Mouse (Mus musculus) thymus, adult 2 months (tissue): ENCODE measurements around the gene 1700020N01Rik. TPM values are rescaled to one million over a fixed set of nuclear protein-coding genes. Genes with fewer than 3 reads are reported as not detected.

Source experiments
- DNase-seq: peaks from one replicate; pipeline ENCODE4 v3.0.0; 2021
- H3K27ac ChIP-seq: fragments of 200-500 bp; 2 replicates; pipeline ENCODE4 v1.5.1; 2012; ENCODE audit warnings: low read length, control low read depth; ENCODE audit not compliant: control insufficient read depth, insufficient read depth
- H3K27me3 ChIP-seq: fragments of 200-500 bp; 2 replicates; pipeline ENCODE4 v1.6.1; 2012; ENCODE audit warnings: mild to moderate bottlenecking, low read length, moderate library complexity, mixed read lengths; ENCODE audit not compliant: control insufficient read depth, insufficient read depth
- H3K36me3 ChIP-seq: fragments of 200-500 bp; 2 replicates; pipeline ENCODE4 v1.6.1; 2012; ENCODE audit warnings: mild to moderate bottlenecking, low read length, moderate library complexity; ENCODE audit not compliant: control insufficient read depth, insufficient read depth
- H3K4me1 ChIP-seq: fragments of 200-500 bp; replicated peaks from 2 replicates; pipeline ENCODE4 v1.6.1; 2012; ENCODE audit warnings: low read length; ENCODE audit not compliant: control insufficient read depth, insufficient read depth
- H3K4me3 ChIP-seq: fragments of 200-500 bp; 2 replicates; pipeline ENCODE4 v1.5.1; 2012; ENCODE audit warnings: mild to moderate bottlenecking, low read length, control low read depth, moderate library complexity; ENCODE audit not compliant: control insufficient read depth, insufficient read depth
- CTCF ChIP-seq: fragments of 200-500 bp; IDR thresholded peaks from 2 replicates; pipeline ENCODE4 v1.5.1; 2012; ENCODE audit warnings: mild to moderate bottlenecking, control low read depth, low read length, moderate library complexity, borderline replicate concordance; ENCODE audit not compliant: control insufficient read depth, poor library complexity, insufficient read depth; ENCODE audit errors: extremely low read depth
- POLR2A ChIP-seq: fragments of 200-500 bp; IDR thresholded peaks from 2 replicates; pipeline ENCODE4 v1.6.1; 2012; ENCODE audit warnings: mild to moderate bottlenecking, low read length, control low read depth, moderate library complexity; ENCODE audit not compliant: control insufficient read depth, poor library complexity, insufficient read depth; ENCODE audit errors: extremely low read depth
- WGBS: fragments of 180-500 bp; shearing (Covaris S2); methylation state at CpG from one replicate; pipeline ENCODE4 v1.1.7; 2018; 5-methylcytosine and 5-hydroxymethylcytosine counted together
- polyA plus RNA-seq: library from polyadenylated mRNA; depleted of rRNA; stranded (reverse); fragments of >200 nt; gene quantifications from 2 replicates; pipeline ENCODE4 v1.2.3, GENCODE M21; 2012; rRNA removed

The 1700020N01Rik gene
- polyA plus RNA-seq, 1 experiment, result 0.09 TPM

DNA sequence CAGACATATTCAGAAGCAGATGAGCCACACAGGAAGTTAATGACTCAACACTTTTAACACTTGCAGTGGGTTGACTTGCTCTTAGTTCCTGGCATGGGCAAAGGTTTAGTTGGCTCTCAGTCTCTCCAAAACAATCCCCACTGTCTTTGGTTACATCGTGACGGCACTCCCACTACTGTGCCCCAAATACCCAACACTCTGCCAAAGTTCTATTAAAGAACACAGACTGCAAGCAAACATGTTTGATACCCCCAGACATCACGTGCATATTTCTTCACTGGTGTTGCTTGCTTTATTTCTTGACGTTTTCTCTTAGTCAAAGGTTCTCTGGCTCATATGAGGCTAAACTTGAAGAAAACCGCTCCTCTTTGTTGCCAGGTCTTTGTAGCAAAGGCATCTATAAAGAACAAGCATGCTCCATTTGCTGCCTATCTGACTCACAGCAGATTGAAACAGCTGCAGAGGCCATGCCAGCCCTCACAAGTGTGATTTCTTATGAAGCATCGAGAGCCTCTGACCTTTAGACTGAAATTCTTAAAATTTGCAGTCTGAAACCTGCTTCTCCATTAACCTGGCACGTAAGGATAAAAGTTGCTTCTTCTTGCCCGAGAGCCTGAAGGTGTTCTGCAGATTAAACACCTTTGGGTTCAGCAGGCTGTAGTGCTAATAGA lies 66.8 kb downstream of the 1700020N01Rik start:
- H3K27ac ChIP-seq, result no peak overlapping the region

DNA sequence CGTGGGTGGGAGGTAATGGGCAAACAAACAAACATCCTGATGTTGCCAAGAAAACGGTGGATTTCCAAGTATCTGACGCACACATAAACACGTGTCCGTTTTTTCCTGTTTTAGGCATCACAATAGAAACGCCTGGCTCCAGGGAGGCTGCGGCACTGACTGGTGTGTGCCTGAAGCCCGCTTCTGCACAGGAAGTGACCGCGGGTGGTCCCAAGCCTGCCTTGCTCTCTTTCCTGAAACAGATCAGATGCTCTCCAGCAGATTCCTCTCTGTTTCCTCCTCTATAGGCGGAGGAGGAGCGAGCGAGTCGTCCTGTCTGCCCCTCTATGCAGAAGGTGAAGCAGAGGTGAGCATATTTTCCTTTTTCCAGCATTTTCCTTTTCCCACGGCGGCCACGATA lies 76.0 kb downstream of the 1700020N01Rik start:
- no peaks in the 10 kb centered on the region; the same call in 1 of the 2 replicates for H3K4me1 ChIP-seq
- no peaks in the 10 kb centered on the region for H3K27me3 ChIP-seq
- no peak for TF ChIP-seq POLR2A
- no peak for TF ChIP-seq CTCF
- H3K4me3 ChIP-seq, result no peak overlapping the region
- H3K27ac ChIP-seq, result no peak overlapping the region
- H3K36me3 ChIP-seq, result no peaks in the 10 kb centered on the region
- WGBS, result 38% methylated on average over 17 of the region's 17 CpGs
- DNase-seq, result no peak

More for the DNA sequence above, 66.8 kb downstream of the 1700020N01Rik start:
- H3K4me1 ChIP-seq, result no peaks in the 10 kb centered on the region
- no peaks in the 10 kb centered on the region for H3K27me3 ChIP-seq
- DNase-seq, result no peak
- TF ChIP-seq CTCF (no peak), POLR2A (no peak)
- WGBS, result 70% methylated on average over 8 of the region's 8 CpGs
- no peak overlapping the region for H3K4me3 ChIP-seq
- no peaks in the 10 kb centered on the region for H3K36me3 ChIP-seq

DNA sequence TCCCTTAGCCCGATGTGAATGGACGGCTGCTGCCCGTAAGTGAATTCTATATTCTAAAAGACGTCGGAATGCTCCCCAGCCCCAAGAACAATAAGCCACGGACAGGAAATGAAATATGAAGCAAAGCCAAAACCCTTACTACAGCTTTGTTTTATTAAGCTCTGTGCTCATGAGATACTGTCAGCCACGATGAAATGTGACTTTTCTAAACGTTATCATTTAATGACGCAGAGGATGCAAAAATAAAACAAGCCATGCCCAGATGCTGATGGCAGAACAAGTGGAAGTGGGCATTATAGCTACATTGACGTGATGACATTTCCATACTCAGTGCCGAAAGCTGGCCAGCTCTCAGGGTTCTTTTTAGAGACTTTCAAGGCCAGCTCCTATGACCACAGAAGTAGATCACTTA lies 76.8 kb downstream of the 1700020N01Rik start:
- no peak for TF ChIP-seq POLR2A
- no peak for TF ChIP-seq CTCF
- no peaks in the 10 kb centered on the region for H3K36me3 ChIP-seq
- 50% methylated on average over 11 of the region's 11 CpGs for WGBS
- no peak overlapping the region for H3K4me3 ChIP-seq
- H3K27me3 ChIP-seq, result no peaks in the 10 kb centered on the region
- no peak for DNase-seq
- H3K4me1 ChIP-seq, result no peaks in the 10 kb centered on the region; the same call in 1 of the 2 replicates
- no peak overlapping the region for H3K27ac ChIP-seq

DNA sequence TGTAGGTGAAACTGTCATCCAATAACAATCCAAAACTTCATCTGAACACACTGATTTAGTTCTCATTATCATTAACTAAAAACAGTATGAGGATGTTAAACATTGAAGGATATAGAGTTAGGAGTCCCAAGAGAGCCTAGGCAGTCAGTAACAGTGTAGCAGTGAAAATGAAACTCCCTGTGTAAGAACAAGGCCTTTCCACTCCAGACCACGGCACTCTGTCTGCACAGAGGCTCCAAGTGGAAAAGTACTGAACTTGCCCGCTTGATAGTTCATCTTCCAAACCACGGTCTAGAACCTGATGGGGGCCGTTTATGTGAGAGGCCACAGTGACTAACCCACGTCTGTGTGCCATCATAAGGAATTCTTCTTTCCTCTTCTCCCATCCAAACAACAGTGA lies 77.2 kb downstream of the 1700020N01Rik start:
- no peak for DNase-seq
- Histone ChIP-seq H3K27ac (no peak overlapping the region), H3K4me1 (no peaks in the 10 kb centered on the region; the same call in 1 of the 2 replicates), H3K27me3 (no peaks in the 10 kb centered on the region), H3K4me3 (no peak overlapping the region), H3K36me3 (no peaks in the 10 kb centered on the region)
- TF ChIP-seq POLR2A, result no peak
- no peak for TF ChIP-seq CTCF
- WGBS, result 76% methylated on average over 5 of the region's 5 CpGs

Other genes starting within 250 kb of the 1700020N01Rik start
- gene Aldh8a1, start 215.9 kb upstream of the 1700020N01Rik start, polyA plus RNA-seq, result 0.16 and 0.80 TPM in 2 replicates